Mouse (Mus musculus) liver, embryonic 13.5 days (tissue): ENCODE measurements around the gene 4930558C23Rik. TPM values are rescaled to one million over a fixed set of nuclear protein-coding genes. Genes with fewer than 3 reads are reported as not detected.

Experiments
- polyA plus RNA-seq: library from polyadenylated mRNA; unstranded; fragments of >200 nt; fragmentation: Nextera tagmentation; extraction: Ambion mirVana; gene quantifications from 2 replicates; pipeline ENCODE4 v1.2.1, GENCODE M21; 2015

The 4930558C23Rik gene
- polyA plus RNA-seq, 1 experiment from 2014 or later: not detected

Other genes starting within 250 kb of the 4930558C23Rik start
- gene Sema6c, start 242.4 kb downstream of the 4930558C23Rik start, polyA plus RNA-seq: 0.35 and 0.36 TPM in 2 replicates
- gene Gabpb2, start 184.9 kb downstream of the 4930558C23Rik start, polyA plus RNA-seq: 6.9 and 7.7 TPM in 2 replicates
- gene Cdc42se1, start 174.1 kb downstream of the 4930558C23Rik start, polyA plus RNA-seq: 43.9 and 50.1 TPM in 2 replicates
- gene Mllt11, start 170.7 kb downstream of the 4930558C23Rik start, polyA plus RNA-seq: 2.8 and 3.5 TPM in 2 replicates
- 0.16 and 0.21 TPM in 2 replicates for gene Gm128, start 161.2 kb downstream of the 4930558C23Rik start, polyA plus RNA-seq
- not detected in 2 replicates for gene Bnipl, start 151.6 kb downstream of the 4930558C23Rik start, polyA plus RNA-seq
- 17.0 and 18.6 TPM in 2 replicates for gene Mindy1, start 121.5 kb downstream of the 4930558C23Rik start, polyA plus RNA-seq
- gene Prune1, start 120.8 kb downstream of the 4930558C23Rik start, polyA plus RNA-seq: 8.6 and 11.0 TPM in 2 replicates
- 3.0 and 3.1 TPM in 2 replicates for gene Anxa9, start 95.7 kb downstream of the 4930558C23Rik start, polyA plus RNA-seq
- 113 and 125 TPM in 2 replicates for gene Cers2, start 88.0 kb downstream of the 4930558C23Rik start, polyA plus RNA-seq
- gene Setdb1, start 45.6 kb downstream of the 4930558C23Rik start, polyA plus RNA-seq: 15.9 and 20.0 TPM in 2 replicates
- 16.0 and 20.3 TPM in 2 replicates for gene Arnt, start 31.5 kb upstream of the 4930558C23Rik start, polyA plus RNA-seq
- 1.7 and 1.9 TPM in 2 replicates for gene Ctsk, start 96.4 kb upstream of the 4930558C23Rik start, polyA plus RNA-seq
- 19.8 and 20.8 TPM in 2 replicates for gene Ctss, start 123.9 kb upstream of the 4930558C23Rik start, polyA plus RNA-seq
- gene Hormad1, start 156.8 kb upstream of the 4930558C23Rik start, polyA plus RNA-seq: 0.12 TPM in 1 of 2 replicates, not detected in the other
- 28.1 and 34.1 TPM in 2 replicates for gene Golph3l, start 186.1 kb upstream of the 4930558C23Rik start, polyA plus RNA-seq
- gene Ensa, start 222.2 kb upstream of the 4930558C23Rik start, polyA plus RNA-seq: 33.4 and 36.8 TPM in 2 replicates